Mouse (Mus musculus) stomach, postnatal 0 days (tissue): ENCODE results near the gene Alpk1.

ENCODE experiments used
- CTCF ChIP-seq: IDR thresholded peaks from 2 replicates; pipeline ENCODE4 v1.5.1; 2016; ENCODE audit warnings: antibody characterized with exemption, low read depth, mild to moderate bottlenecking, moderate library complexity
- EP300 ChIP-seq: optimal IDR thresholded peaks from 2 replicates; pipeline ENCODE3; 2016; ENCODE audit warnings: antibody characterized with exemption

DNA sequence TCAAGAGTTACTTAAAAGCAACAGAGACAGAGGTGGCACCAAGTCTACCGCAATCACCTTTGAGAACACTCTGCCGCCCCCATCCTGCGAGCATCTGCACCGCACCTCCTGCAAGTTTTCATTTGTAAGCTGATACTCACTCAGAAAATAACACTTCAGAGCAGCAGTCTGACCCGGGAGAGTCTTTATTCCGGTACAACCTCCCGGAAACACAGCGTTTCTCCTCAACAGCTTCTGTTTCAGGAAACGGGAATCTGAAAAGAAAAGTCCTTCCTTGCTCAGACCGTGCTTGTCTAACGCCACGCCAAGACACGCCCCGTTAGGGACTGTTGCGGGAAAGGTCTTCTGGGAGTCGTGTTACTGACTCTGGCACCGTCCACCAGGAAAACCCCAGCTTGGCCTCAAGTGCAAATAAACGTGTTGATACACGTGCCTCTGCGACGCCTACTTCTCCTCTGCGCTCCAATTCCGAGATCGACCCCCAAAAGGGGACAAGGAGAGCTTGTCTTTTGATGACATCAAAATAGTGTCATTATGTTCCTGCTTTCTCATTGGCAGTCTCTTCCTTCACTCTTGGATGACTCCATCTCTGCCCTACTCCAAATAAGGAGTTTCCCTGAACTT is at the start of gene Alpk1:
- peak; percentile 74 for TF ChIP-seq CTCF
- no peak for TF ChIP-seq EP300
